Comparison of ENCODE assay signal across 27 mouse cellular contexts in the genomic region with DNA sequence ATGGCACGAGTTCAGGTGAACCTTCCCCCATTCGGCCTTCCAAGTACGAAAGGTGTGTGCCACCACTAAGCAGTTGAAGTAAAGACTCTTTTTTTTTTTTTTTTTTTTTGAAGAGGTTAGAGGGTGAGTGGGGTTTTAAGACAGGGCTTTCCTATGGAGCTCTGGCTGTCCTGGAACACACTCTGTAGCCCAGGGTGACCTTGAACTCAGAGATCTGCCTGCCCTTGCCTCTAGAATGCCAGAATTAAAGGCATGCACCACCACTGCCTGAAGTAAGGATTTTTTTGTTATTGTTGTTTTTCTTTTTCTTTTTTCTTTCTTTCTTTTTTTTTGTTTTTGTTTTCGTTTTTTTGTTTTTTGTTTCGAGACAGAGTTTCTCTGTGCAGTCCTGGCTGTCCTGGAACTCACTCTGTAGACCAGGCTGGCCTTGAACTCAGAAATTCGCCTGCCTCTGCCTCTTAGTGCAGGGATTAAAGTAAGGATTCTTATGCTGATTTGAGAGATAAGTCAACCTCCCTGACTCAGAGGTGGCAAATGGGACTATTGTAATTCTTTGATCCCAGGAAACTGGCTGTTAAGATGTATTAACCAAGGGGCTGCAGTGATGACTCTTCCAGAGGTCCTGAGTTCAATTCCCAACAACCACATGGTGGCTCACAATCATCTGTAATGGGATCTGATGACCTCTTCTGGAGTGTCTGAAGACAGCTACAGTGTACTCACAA. TPM values are rescaled to one million over a fixed set of nuclear protein-coding genes. Genes with fewer than 3 reads are reported as not detected.
DNase-seq lines count a peak whose midpoint lies in the region; ATAC-seq and TF ChIP-seq lines count a peak whose summit lies in the region.
"Had no signal": no experiment of that assay in that cellular context is flagged by ENCODE, and none has a peak within 500 bp of the region (broad histone marks: within the 10 kb centered on the region; RNA-seq: fewer than 3 reads in every experiment).

No protein-coding gene starts in this region.

- H3K9ac ChIP-seq in liver, adult 2 months (ENCODE audit: low read depth, low read length) = no peak overlapping the region
- no peak overlapping the region for H3K9ac ChIP-seq in liver, embryonic 12.5 days
- H3K9ac ChIP-seq: heart, embryonic 13.5 days; hindbrain, embryonic 14.5 days had no signal

- TF ChIP-seq CTCF in liver, adult 2 months (IDR thresholded peaks at IDR 0.05; ENCODE audit: low read depth, low read length) = no peak
- TF ChIP-seq CTCF in bone marrow macrophage, adult 2 months (IDR thresholded peaks at IDR 0.05; ENCODE audit: low read depth, low read length) = no peak
- no peak for TF ChIP-seq CTCF in small intestine, adult 2 months (IDR thresholded peaks at IDR 0.05; ENCODE audit: extremely low read depth, insufficient read length, insufficient replicate concordance, low read depth, low read length)

- WGBS in liver, adult 2 months = 80% methylated on average over 6 of the region's 6 CpGs
- 71% methylated on average over 6 of the region's 6 CpGs for WGBS in liver, embryonic 12.5 days (ENCODE audit: insufficient replicate concordance)
- 66% methylated on average over 6 of the region's 6 CpGs for WGBS in small intestine, adult 2 months

- no peak for ATAC-seq in liver, embryonic 12.5 days
- no peak for ATAC-seq in megakaryocyte progenitor cell, adult 5-6 weeks (replicated peaks; ENCODE audit: poor library complexity)
- ATAC-seq: forebrain, embryonic 14.5 days; hindbrain, postnatal 0 days; inflammation-experienced regulatory T-cells, adult 6 months; intestine, embryonic 16.5 days; Patski had no signal

- TF ChIP-seq POLR2A in liver, adult 2 months (IDR thresholded peaks at IDR 0.05; ENCODE audit: extremely low read depth, insufficient read depth, low read length) = no peak
- TF ChIP-seq POLR2A in bone marrow macrophage, adult 2 months (IDR thresholded peaks at IDR 0.05; ENCODE audit: borderline replicate concordance, low read depth, low read length) = no peak
- no peak for TF ChIP-seq POLR2A in small intestine, adult 2 months (IDR thresholded peaks at IDR 0.05; ENCODE audit: low read depth, low read length)

- DNase-seq in liver, adult 2 months (ENCODE audit: extremely low read depth, low read depth, low spot score) = peak; percentile 23
- DNase-seq in R1 (ENCODE audit: low read depth, low spot score) = peak; percentile 92
- DNase-seq in layer of hippocampus, adult 9-10 months (ENCODE audit: low spot score) = no peak
- no peak for DNase-seq in cerebellum, postnatal 25 days
- DNase-seq: adrenal gland, adult 8-10 months; adrenal gland, postnatal 25 days; cerebellum, adult 11-12 months; cerebellum, adult 8-10 months; cerebellum, postnatal 10 days; gastrocnemius, postnatal 10 days; gastrocnemius, postnatal 36 days; heart, adult 2 months; heart, postnatal 14 days; heart, postnatal 4 days had no signal

- H3K27me3 ChIP-seq in liver, adult 2 months (ENCODE audit: control insufficient read depth, insufficient read depth, low read length) = no peaks in the 10 kb centered on the region
- no peaks in the 10 kb centered on the region for H3K27me3 ChIP-seq in liver, embryonic 12.5 days (replicated peaks)
- no peaks in the 10 kb centered on the region for H3K27me3 ChIP-seq in small intestine, adult 2 months (ENCODE audit: control insufficient read depth, insufficient read depth, low read length)
- H3K27me3 ChIP-seq: heart, embryonic 13.5 days; Patski had no signal

- H3K79me2 ChIP-seq in liver, adult 2 months (ENCODE audit: control insufficient read depth, insufficient read depth, low read length) = no peaks in the 10 kb centered on the region

- peaks cover 6% of the 10 kb centered on the region; the same call in 1 of the 2 replicates for H3K4me1 ChIP-seq in liver, adult 2 months (ENCODE audit: control insufficient read depth, insufficient read depth, low read length)
- H3K4me1 ChIP-seq in liver, embryonic 12.5 days = peaks cover 26% of the 10 kb centered on the region
- peaks cover 34% of the 10 kb centered on the region for H3K4me1 ChIP-seq in bone marrow macrophage, adult 2 months (ENCODE audit: control insufficient read depth, insufficient read depth, low read length)
- H3K4me1 ChIP-seq in small intestine, adult 2 months (ENCODE audit: control insufficient read depth, insufficient read depth, insufficient read length, low read length) = peaks cover 21% of the 10 kb centered on the region; the same call in 1 of the 2 replicates

- H3K9me3 ChIP-seq in liver, embryonic 12.5 days (replicated peaks) = no peaks in the 10 kb centered on the region
- H3K9me3 ChIP-seq: G1E; heart, embryonic 10.5 days; heart, embryonic 13.5 days had no signal

- no peaks in the 10 kb centered on the region for H3K36me3 ChIP-seq in liver, adult 2 months (ENCODE audit: control insufficient read depth, insufficient read depth, low read length)
- no peaks in the 10 kb centered on the region for H3K36me3 ChIP-seq in liver, embryonic 12.5 days
- H3K36me3 ChIP-seq in small intestine, adult 2 months (ENCODE audit: control insufficient read depth, insufficient read depth, low read length) = peaks cover 5% of the 10 kb centered on the region
- H3K36me3 ChIP-seq: G1E; heart, embryonic 10.5 days; heart, embryonic 13.5 days had no signal

- H3K4me3 ChIP-seq in liver, adult 2 months (ENCODE audit: insufficient read depth, low read depth, low read length) = no peak overlapping the region
- H3K4me3 ChIP-seq in liver, embryonic 12.5 days = no peak overlapping the region
- no peak overlapping the region for H3K4me3 ChIP-seq in bone marrow macrophage, adult 2 months (ENCODE audit: insufficient read depth, low read length)
- no peak overlapping the region for H3K4me3 ChIP-seq in small intestine, adult 2 months (ENCODE audit: low read depth, low read length)
- H3K4me3 ChIP-seq: heart, adult 2 months; heart, embryonic 10.5 days; heart, embryonic 13.5 days had no signal

- H3K4me2 ChIP-seq in liver, embryonic 12.5 days = no peak overlapping the region
- H3K4me2 ChIP-seq: heart, embryonic 13.5 days; hindbrain, embryonic 14.5 days had no signal

- H3K27ac ChIP-seq in liver, adult 2 months (replicated peaks; ENCODE audit: insufficient read depth, low read depth, low read length) = no peak overlapping the region
- H3K27ac ChIP-seq in liver, embryonic 12.5 days = no peak overlapping the region
- peak overlapping the region; percentile 62 for H3K27ac ChIP-seq in bone marrow macrophage, adult 2 months (ENCODE audit: insufficient read depth, low read depth, low read length)
- H3K27ac ChIP-seq in small intestine, adult 2 months (ENCODE audit: insufficient read depth, low read depth, low read length) = peak overlapping the region; percentile 92
- H3K27ac ChIP-seq: heart, embryonic 10.5 days; heart, embryonic 13.5 days; hindbrain, embryonic 14.5 days; hindbrain, postnatal 0 days had no signal

RNA-seq across cellular contexts. Expression of a gene that starts 7.6 kb away (rescaled TPM):
- 0.34 and 0.65 TPM in 2 replicates for total RNA-seq in liver, adult 2 months (2014; rRNA removed)
- polyA plus RNA-seq in liver, adult 2 months (2012; rRNA removed) = 0.16 and 0.34 TPM in 2 replicates
- polyA plus RNA-seq in liver, embryonic 12.5 days (2016; fragmentation: Nextera tagmentation; extraction: Ambion mirVana) = 1.9 and 2.0 TPM in 2 replicates
- 8.8 and 9.1 TPM in 2 replicates for polyA plus RNA-seq in bone marrow macrophage, adult 2 months (2012; ENCODE audit: insufficient read depth, insufficient read length, missing spikeins)
- polyA plus RNA-seq in small intestine, adult 2 months (2012; rRNA removed) = 126 and 144 TPM in 2 replicates
- 0.07 TPM in 1 of 2 replicates, not detected in the other for total RNA-seq in megakaryocyte progenitor cell, adult 5-6 weeks (2015)
- 0.33 TPM in 1 of 2 replicates, not detected in the other for total RNA-seq in megakaryocyte progenitor cell, adult 5-6 weeks (2017)

RNA-seq across cellular contexts. Expression of a gene that starts 17.1 kb away (rescaled TPM):
- total RNA-seq in liver, adult 2 months (2014; rRNA removed) = 3.0 and 6.1 TPM in 2 replicates
- 5.9 and 10.1 TPM in 2 replicates for polyA plus RNA-seq in liver, adult 2 months (2012; rRNA removed)
- polyA plus RNA-seq in liver, embryonic 12.5 days (2016; fragmentation: Nextera tagmentation; extraction: Ambion mirVana) = 3.6 and 4.0 TPM in 2 replicates
- polyA plus RNA-seq in bone marrow macrophage, adult 2 months (2012; ENCODE audit: insufficient read depth, insufficient read length, missing spikeins) = 2.4 and 2.7 TPM in 2 replicates
- 3.2 and 6.0 TPM in 2 replicates for polyA plus RNA-seq in small intestine, adult 2 months (2012; rRNA removed)
- total RNA-seq in megakaryocyte progenitor cell, adult 5-6 weeks (2015) = 2.6 and 3.9 TPM in 2 replicates
- total RNA-seq in megakaryocyte progenitor cell, adult 5-6 weeks (2017) = 3.4 and 4.8 TPM in 2 replicates

RNA-seq across cellular contexts. Expression of a gene that starts 18.7 kb away (rescaled TPM):
- total RNA-seq in liver, adult 2 months (2014; rRNA removed) = 6.6 and 8.1 TPM in 2 replicates
- 9.2 and 11.1 TPM in 2 replicates for polyA plus RNA-seq in liver, adult 2 months (2012; rRNA removed)
- polyA plus RNA-seq in liver, embryonic 12.5 days (2016; fragmentation: Nextera tagmentation; extraction: Ambion mirVana) = 123 and 128 TPM in 2 replicates
- 18.4 and 21.8 TPM in 2 replicates for polyA plus RNA-seq in bone marrow macrophage, adult 2 months (2012; ENCODE audit: insufficient read depth, insufficient read length, missing spikeins)
- polyA plus RNA-seq in small intestine, adult 2 months (2012; rRNA removed) = 4.8 and 8.7 TPM in 2 replicates
- 62.3 and 65.5 TPM in 2 replicates for total RNA-seq in megakaryocyte progenitor cell, adult 5-6 weeks (2015)
- 56.2 and 68.4 TPM in 2 replicates for total RNA-seq in megakaryocyte progenitor cell, adult 5-6 weeks (2017)

RNA-seq across cellular contexts. Expression of a gene that starts 46.8 kb away (rescaled TPM):
- 2.5 and 3.0 TPM in 2 replicates for total RNA-seq in liver, adult 2 months (2014; rRNA removed)
- 1.3 and 3.1 TPM in 2 replicates for polyA plus RNA-seq in liver, adult 2 months (2012; rRNA removed)
- polyA plus RNA-seq in liver, embryonic 12.5 days (2016; fragmentation: Nextera tagmentation; extraction: Ambion mirVana) = 2.1 and 2.3 TPM in 2 replicates
- polyA plus RNA-seq in bone marrow macrophage, adult 2 months (2012; ENCODE audit: insufficient read depth, insufficient read length, missing spikeins) = 132 and 141 TPM in 2 replicates
- polyA plus RNA-seq in small intestine, adult 2 months (2012; rRNA removed) = 4.0 and 4.9 TPM in 2 replicates
- total RNA-seq in megakaryocyte progenitor cell, adult 5-6 weeks (2015) = 27.5 and 35.0 TPM in 2 replicates
- total RNA-seq in megakaryocyte progenitor cell, adult 5-6 weeks (2017) = 18.9 and 23.6 TPM in 2 replicates
- polyA plus RNA-seq: Patski had no signal

Comparison
In these comparisons a context has a peak if more than half of its experiments do, and no peak if none do; other contexts are left out.
1. DNase-seq: peak in liver, adult 2 months (single experiment) and R1 (single experiment); none in layer of hippocampus, adult 9-10 months (single experiment) and cerebellum, postnatal 25 days (0 of 2).
2. H3K27ac ChIP-seq: peak in bone marrow macrophage, adult 2 months (single experiment) and small intestine, adult 2 months (single experiment); none in liver, adult 2 months (single experiment) and liver, embryonic 12.5 days (single experiment).
3. RNA of a gene that starts 7.6 kb away (polyA plus RNA-seq): 126 to 144 TPM in small intestine, adult 2 months; 8.8 to 9.1 TPM in bone marrow macrophage, adult 2 months, 1.9 to 2.0 TPM in liver, embryonic 12.5 days and 0.16 to 0.34 TPM in liver, adult 2 months; every median in the first group is over 10 times any median in the second.